Mouse (Mus musculus): ENCODE data around the gene Exoc5.
"Not testable (repeated sequence)": the region's sequence is repeated elsewhere in the genome, so short reads cannot be mapped to it uniquely, and the experiment has no call there.

GRCm38 (mm10) chr14:49091755-49092154 lies 25.3 kb upstream of the Exoc5 start:
- TF ChIP-seq EP300 (IDR thresholded peaks at IDR 0.05; ENCODE audit: low read length); NRF1 (IDR thresholded peaks at IDR 0.05; ENCODE audit: low read depth, low read length); TCF12 (IDR thresholded peaks at IDR 0.05; ENCODE audit: low read depth, low read length); HCFC1 (IDR thresholded peaks at IDR 0.05; ENCODE audit: low read depth, low read length); CHD2 (IDR thresholded peaks at IDR 0.05; ENCODE audit: low read length); ELF1 (IDR thresholded peaks at IDR 0.05; ENCODE audit: low read depth, low read length); CHD1 (IDR thresholded peaks at IDR 0.05; ENCODE audit: low read depth, low read length); MAFK (IDR thresholded peaks at IDR 0.05; ENCODE audit: insufficient replicate concordance, low read length); MAX (IDR thresholded peaks at IDR 0.05; ENCODE audit: low read length): not testable (repeated sequence)
- TF ChIP-seq CTCF (conservative IDR thresholded peaks at IDR 0.05 in 1 of 2, IDR thresholded peaks at IDR 0.05 in 1 of 2; ENCODE audit: low read depth in 2 of 2, low read length in 2 of 2), result peak in 1 of 2 experiments; percentile 44; a peak in 2 of 4 replicates
- TF ChIP-seq ZNF384 (IDR thresholded peaks at IDR 0.05; ENCODE audit: low read depth, low read length), result peak; percentile 57; the same call in 1 of the 2 replicates
